Mouse (Mus musculus) adrenal gland, postnatal 10 days (tissue): ENCODE measurements around the gene Ube2m. TPM values are rescaled to one million over a fixed set of nuclear protein-coding genes. Genes with fewer than 3 reads are reported as not detected.
A peak's percentile ranks its signal among the peaks of the same experiment; 100 is the strongest.

Experiments
- DNase-seq: peaks from one replicate; pipeline ENCODE4 v3.0.0; 2021; ENCODE audit warnings: mixed read lengths
- total RNA-seq, 2 experiments: library from RNA; stranded (reverse); gene quantifications; 2 replicates each; pipeline ENCODE4 v1.2.3; 2021

Gene Ube2m
- total RNA-seq, 2 experiments from 2014 or later = 175 to 186 TPM

- peak; percentile 98 for DNase-seq
These were observed 3.7 kb downstream of the Ube2m start, which contains the start of gene Chmp2a for GRCm38 (mm10) chr7:13034148-13034977. Gene Chmp2a, minus strand, starts transcription at chr7:13034807.

GRCm38 (mm10) chr7:13033451-13034147 lies 4.5 kb downstream of the Ube2m start:
- no peak for DNase-seq

- DNase-seq = no peak
These were observed 5.5 kb downstream of the Ube2m start for GRCm38 (mm10) chr7:13032541-13032940.

GRCm38 (mm10) chr7:13031983-13032382 lies 6.1 kb downstream of the Ube2m start:
- no peak for DNase-seq

- DNase-seq = no peak
These were observed 7.0 kb downstream of the Ube2m start for GRCm38 (mm10) chr7:13031069-13031468.

GRCm38 (mm10) chr7:13028986-13029385 lies 9.1 kb downstream of the Ube2m start:
- no peak for DNase-seq

- no peak for DNase-seq
These were observed 12.5 kb downstream of the Ube2m start for GRCm38 (mm10) chr7:13025511-13026112.

GRCm38 (mm10) chr7:13024805-13025204 lies 13.3 kb downstream of the Ube2m start:
- peak; percentile 87 for DNase-seq

- DNase-seq = peak; percentile 95
These were observed 13.9 kb downstream of the Ube2m start for GRCm38 (mm10) chr7:13023928-13024731.

- peak; percentile 83 for DNase-seq
These were observed 15.1 kb downstream of the Ube2m start for GRCm38 (mm10) chr7:13022773-13023535.

- DNase-seq = no peak
These were observed 22.9 kb downstream of the Ube2m start for GRCm38 (mm10) chr7:13015217-13015616.

GRCm38 (mm10) chr7:13014275-13014839 lies 23.7 kb downstream of the Ube2m start:
- DNase-seq = no peak

GRCm38 (mm10) chr7:13013671-13014070 lies 24.4 kb downstream of the Ube2m start:
- no peak for DNase-seq

- no peak for DNase-seq
These were observed 27.8 kb downstream of the Ube2m start, which contains the start of gene Zbtb45 for GRCm38 (mm10) chr7:13010005-13010908. Gene Zbtb45, minus strand, starts transcription at chr7:13010034.

GRCm38 (mm10) chr7:13009143-13010004 lies 28.7 kb downstream of the Ube2m start:
- peak; percentile 94 for DNase-seq

- no peak for DNase-seq
These were observed 30.6 kb downstream of the Ube2m start for GRCm38 (mm10) chr7:13007341-13008092.

GRCm38 (mm10) chr7:13006531-13006930 lies 31.5 kb downstream of the Ube2m start:
- DNase-seq = no peak

- DNase-seq = no peak
These were observed 32.1 kb downstream of the Ube2m start for GRCm38 (mm10) chr7:13006011-13006410.
